Mouse (Mus musculus) ZHBTc4 (cell line): ENCODE data around the gene Elovl2.
"Not testable (repeated sequence)": the region's sequence is repeated elsewhere in the genome, so short reads cannot be mapped to it uniquely, and the experiment has no call there.

ENCODE experiments used
- DNase-seq: peaks from one replicate; pipeline ENCODE4 v3.0.0-alpha.2; 2011; ENCODE audit warnings: low read depth, low spot score

The Elovl2 gene

DNA sequence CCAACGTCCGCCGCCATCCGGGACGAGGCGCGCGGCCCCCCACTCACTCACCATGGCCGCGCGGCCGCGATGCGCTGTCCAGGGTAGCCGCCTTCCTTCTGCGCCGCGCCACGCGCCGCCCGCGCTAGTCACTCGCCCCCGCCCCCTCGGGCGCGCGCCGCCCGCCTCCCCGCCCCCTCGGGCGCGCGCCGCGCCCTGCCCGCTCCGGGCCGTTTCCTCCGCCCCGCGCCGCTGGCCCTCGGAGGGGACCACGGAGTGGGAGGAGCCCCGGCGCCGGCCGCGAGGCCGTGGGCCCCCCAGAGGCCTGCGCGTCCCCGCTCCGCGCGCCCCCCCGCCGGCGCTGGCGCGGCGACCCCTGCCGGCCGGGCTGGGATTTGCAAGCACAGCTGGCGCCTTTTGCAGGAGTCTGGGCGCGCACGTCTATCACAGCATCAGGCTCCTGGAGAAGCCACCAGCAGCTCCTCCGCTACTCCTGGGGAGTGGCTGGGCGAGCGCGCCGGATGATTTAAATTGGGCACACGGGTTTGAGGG lies at the start of gene Elovl2:
TSS of gene Elovl2 (minus strand) at position 102 of the 531 bp plus-strand sequence.
- peak; percentile 92 for DNase-seq

GRCm38 (mm10) chr13:41267827-41268408 lies 47.7 kb upstream of the Elovl2 start:
- DNase-seq = peak; percentile 34

- DNase-seq = no peak
Measured at GRCm38 (mm10) chr13:41263304-41264006, 43.2 kb upstream of the Elovl2 start.

- not testable (repeated sequence) for DNase-seq
Measured at GRCm38 (mm10) chr13:41261617-41262016, 41.4 kb upstream of the Elovl2 start.

DNA sequence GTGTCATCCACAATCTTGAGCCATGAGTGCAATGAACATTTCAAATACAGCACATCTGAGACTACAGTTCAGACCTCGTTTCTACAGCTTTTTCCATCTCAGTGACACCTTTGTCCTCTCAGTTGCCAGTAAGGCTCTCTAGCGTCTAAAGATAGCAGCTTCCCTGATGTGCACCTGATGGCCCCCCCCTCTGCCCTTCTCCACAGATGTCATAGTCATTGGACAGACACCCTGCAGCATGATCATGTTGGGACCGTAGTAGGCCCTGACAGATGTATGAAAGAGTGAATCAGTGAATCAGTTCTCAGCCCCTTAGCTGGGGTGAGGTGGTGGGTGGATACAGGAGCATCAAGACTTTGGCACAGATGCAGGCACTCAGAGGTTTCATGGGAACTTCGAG lies 37.6 kb upstream of the Elovl2 start:
- DNase-seq = no peak

DNA sequence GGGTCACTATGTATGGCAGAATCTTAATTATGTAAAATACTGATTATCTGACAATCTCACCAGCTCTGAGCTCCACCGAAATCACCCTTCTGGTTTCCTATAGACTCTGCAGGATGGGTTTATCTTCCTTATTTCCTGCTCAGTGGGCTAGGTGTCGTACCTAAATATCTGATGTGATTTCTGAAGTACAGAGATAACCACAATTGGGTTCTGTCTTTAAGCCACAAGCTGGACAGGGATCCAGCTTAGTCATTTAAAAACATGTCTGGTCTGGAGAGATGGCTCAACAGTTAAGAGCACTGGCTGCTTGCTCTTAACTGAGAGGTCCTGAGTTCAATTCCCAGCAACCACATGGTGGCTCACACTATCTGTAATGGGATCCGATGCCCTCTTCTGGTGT lies 36.8 kb upstream of the Elovl2 start:
- no peak for DNase-seq

GRCm38 (mm10) chr13:41256126-41256525 lies 35.9 kb upstream of the Elovl2 start:
- no peak for DNase-seq

DNA sequence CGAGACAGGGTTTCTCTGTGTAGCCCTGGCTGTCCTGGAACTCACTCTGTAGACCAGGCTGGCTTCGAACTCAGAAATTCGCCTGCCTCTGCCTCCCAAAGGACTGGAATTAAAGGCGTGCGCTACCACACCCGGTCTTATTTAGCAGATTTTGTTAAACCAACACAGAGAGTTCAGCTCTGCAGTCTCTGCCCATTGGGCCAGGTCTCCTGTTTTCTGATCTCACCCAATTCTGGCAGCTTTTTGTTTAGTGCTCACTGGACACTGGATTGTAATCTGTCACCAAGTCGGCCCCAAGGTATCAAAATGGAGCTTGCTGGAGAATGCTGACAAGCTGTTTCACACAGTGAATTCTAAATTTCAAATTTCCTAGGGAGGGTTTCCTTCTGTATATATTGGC lies 32.5 kb upstream of the Elovl2 start:
- no peak for DNase-seq

GRCm38 (mm10) chr13:41252141-41252540 lies 31.9 kb upstream of the Elovl2 start:
- DNase-seq = no peak

- peak; percentile 32 for DNase-seq
Measured at GRCm38 (mm10) chr13:41251667-41252066, 31.5 kb upstream of the Elovl2 start.

DNA sequence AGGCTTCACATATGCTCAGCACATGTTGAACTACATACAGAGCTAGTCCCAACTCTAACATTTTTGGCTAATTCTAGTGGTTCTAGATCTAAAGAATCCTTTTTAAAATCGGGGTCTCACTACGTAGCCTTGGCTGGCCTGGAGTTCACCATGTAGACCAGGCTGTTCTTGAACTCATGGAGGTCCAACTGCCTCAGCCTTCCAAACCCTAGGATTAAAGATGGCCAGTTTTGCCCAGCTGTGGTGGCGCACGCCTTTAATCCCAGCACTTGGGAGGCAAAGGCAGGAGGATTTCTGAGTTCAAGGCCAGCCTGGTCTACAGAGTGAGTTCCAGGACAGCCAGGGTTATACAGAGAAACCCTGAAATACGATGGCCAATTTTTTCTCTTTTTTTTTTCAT lies 31.0 kb upstream of the Elovl2 start:
- not testable (repeated sequence) for DNase-seq

GRCm38 (mm10) chr13:41250318-41250981 lies 30.2 kb upstream of the Elovl2 start:
- DNase-seq = peak; percentile 58

GRCm38 (mm10) chr13:41249538-41250317 lies 29.5 kb upstream of the Elovl2 start, which contains the start of gene Smim13:
Smim13 (plus strand) TSS chr13:41249844.
- peak; percentile 99 for DNase-seq

GRCm38 (mm10) chr13:41248751-41249520 lies 28.7 kb upstream of the Elovl2 start:
- DNase-seq = no peak

DNA sequence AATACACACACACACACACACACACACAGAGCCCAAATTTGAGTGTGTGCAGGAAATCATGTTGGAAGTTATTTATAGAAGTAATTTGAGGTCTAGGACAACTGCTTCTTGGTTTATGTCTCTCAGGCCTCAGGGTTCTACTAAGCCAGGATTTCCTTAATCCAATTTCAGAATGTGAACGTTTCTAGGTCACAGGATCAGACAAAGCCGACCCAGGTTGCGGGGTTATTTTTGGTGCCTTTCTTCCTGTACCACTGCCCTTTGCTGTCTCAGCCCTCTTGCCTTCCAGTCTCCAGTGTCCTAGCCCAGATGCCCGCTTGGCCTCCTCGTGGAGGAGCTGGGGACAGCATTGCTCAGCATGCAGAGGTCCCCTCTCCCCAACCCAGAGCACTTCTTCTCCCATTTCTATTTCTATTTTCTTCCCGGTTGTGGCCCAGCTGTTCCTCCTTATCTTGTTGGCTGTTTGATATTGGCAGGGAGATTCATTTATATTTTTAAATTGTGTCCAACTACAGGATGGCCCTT lies 24.2 kb upstream of the Elovl2 start:
- DNase-seq = no peak

DNA sequence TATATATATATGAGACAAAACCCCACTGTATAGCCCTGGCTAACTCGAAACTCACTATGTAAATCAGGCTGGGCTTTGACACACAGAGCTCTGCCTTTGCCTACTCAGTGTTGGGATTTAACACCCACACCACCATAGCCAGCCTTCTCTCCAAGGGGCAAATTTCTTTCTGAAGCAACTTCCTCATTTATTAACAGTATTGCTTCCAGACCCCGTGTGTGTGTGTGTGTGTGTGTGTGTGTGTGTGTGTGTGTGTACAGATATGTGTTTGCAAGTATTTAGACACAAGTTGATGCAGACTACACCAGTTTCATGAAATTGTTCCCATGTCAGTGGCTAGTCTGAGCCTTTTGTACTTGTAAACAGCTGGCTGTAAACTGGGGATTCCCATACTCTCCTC lies 21.4 kb upstream of the Elovl2 start:
- no peak for DNase-seq

DNA sequence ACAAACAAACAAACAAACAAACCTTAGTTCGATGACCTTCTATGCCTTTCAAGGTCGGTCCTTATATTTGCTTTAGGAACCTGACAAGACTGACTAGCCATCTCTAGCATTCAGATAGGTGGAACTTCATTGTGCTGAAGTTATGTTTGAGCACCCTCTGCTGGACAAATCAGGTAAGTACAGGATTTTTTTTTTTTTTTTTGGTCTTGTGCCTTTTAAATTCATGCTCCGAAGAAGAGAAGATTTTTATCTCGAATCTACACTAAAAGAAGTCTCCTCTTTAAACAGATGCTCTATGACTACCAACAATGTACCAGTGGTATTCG lies 18.6 kb upstream of the Elovl2 start:
- peak; percentile 74 for DNase-seq

DNA sequence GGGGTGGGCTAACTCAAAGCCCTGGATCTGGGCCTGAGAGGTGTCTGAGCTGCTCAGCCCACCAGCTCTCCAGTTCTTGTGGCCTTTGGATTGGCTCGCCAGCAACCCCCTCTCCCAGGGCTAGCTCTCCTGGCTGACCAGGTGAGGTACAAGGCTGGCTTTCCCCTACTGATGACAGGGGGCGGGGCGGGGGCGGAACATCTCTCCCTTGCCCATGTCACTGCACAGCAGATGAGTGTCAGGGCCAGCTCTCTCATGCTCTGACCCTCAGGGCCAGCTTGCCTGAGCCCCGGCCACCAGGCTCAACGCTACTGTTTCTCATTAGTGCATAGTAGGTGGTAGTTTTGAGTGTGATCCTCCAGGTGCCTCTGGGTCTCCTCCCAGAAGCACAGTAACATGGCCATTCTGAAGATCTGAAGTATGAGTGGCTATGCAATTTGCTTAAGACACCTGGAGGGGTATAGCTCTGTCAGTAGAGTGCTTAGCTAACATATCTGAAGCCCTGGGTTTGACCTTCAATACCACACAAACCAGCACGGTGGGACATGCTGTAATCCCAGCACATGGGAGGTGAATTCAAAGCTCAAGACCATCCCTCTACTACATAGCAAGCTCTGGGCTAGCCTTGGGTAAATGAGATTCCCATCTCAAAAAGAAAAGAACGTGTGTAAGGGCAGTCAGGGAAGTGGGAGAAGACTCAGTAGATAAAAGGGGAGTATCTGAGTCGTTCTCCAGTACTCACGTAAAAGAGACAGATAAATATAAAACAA lies 18.0 kb upstream of the Elovl2 start:
- no peak for DNase-seq

DNA sequence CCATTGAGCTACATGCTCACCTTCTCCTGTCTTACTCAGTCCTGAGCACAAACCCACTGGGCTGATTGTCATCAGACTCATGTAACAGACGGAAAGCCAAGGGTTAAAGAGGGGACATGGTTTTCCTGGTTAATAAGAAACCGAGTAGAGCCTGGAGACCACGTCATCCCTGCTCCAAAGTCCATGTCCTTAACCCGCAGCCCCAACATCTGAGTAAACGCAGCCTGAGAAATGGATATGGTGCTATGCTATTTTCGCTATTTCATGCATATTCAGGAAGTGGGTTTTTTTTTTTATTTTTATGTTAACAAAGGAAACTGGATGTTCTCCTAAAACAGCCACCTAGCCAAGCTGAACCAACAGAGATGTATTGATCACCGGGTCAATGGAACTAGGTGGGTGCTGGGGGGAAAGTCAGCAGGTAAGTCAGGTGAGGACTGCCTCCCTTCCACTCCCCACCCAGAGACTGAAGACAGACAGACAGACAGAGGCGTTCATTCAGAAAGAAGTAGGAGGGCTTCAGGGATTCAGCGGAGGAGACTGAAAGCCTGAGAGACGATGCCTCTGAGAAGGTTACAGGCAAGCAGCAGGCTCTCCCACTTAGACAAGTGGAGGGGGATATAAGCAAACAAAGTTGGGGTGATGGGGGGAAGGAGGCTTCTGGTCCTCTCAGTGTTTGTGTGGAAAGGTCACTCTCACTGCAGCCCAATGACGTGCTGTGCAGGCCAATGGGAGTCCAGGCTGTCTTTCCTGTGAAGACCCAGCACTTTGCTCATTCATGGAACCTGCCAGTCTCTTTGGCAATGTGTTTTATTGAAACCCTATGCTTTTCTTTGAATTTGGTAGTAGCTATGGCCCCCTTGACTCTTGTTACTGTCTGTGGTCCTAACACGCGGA lies 15.9 kb upstream of the Elovl2 start:
- no peak for DNase-seq
